Mouse (Mus musculus) adrenal gland, postnatal 0 days (tissue): Measurements from ENCODE around the gene Katnb1. TPM values are rescaled to one million over a fixed set of nuclear protein-coding genes. Genes with fewer than 3 reads are reported as not detected.

ENCODE experiments used
- polyA plus RNA-seq: library from polyadenylated mRNA; unstranded; fragments of >200 nt; fragmentation: Nextera tagmentation; extraction: Ambion mirVana; gene quantifications from 2 replicates; pipeline ENCODE4 v1.2.1, GENCODE M21; 2015

Katnb1 gene
- polyA plus RNA-seq = 13.4 and 14.0 TPM in 2 replicates

DNA sequence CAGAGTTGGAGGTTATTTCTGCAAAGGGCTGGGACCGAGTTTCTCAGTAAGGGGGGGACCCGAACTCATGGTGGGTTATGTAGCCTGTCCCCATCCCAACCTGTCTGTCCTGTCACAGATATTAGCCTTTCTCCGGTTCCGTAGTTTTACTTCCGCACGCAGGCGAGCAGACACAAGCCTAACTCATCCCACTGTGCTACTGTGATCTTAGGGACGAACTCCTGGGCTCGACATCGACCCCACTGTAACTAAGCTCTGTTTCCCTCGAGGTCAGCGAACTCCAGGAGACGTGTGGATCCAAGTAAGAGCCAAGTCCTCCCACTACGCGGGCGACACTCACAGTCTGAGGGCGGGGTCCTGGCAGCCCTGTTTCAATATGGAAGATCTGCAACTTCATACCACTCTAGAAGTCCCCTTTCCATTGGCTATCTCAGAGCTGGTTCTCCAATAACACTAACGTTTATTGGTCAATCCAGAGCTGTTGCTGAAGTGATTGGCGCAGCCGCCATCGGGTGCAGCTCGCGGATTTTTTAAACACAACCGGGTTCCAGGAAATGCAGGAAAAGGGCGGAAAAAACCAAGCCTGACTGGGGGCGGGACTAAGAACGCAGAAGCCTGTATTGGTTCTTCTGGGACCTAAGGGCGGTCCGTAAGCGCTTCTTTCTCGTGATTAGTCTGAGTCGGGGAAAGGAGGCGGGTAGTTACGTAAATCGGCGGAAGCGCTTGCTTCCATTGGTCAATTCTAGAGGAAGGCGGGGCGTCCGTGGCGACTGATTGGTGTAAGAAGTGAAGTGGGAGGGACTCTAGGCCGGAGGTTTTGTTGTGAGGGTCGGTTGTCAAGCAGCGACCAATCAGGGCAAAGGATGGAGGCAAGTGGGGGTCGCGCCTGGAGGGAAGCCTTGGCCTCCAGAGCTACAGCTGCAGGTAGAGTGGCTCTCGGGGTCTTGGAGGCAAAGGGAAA is at the start of gene Katnb1:
Gene Katnb1 (plus strand): TSS at position 806 of the 961 bp plus-strand sequence.

DNA sequence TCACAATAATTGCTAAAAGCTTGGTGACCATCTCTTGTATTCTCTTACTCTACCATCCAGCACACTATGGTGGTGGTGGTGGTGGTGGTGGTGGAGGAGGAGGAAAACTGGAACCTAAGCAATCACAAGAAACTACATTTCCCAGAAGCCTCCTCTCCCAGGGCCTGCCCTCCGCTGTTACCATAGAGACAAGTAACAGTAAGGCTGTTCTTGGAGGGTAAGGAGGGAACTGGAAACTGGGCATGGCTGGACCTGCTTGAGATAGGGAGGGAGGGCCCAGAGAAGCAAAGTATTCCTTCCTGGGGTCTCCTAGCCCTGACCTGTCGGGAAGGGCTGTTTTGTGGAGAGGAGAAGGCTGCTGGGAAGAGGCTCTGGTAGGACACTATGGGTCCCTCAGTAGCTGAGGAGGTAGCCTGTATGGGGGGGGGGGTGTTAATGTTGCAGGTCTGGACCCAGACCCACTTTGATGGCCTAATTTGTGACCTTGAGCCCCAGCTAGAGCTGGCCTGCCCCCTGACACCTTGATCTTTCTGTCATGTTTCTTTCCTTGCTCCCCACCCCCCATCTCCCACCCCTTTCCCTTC is 26.0 kb upstream of the Katnb1 start, which contains the start of gene Drc7:
Gene Drc7 (plus strand): TSS at position 177 of the 584 bp plus-strand sequence.

Other genes starting within 250 kb of the Katnb1 start
- gene Coq9, start 242.9 kb upstream of the Katnb1 start, polyA plus RNA-seq = 96.9 and 125 TPM in 2 replicates
- gene Ciapin1, start 242.8 kb upstream of the Katnb1 start, polyA plus RNA-seq = 78.5 and 86.3 TPM in 2 replicates
- gene Polr2c, start 223.7 kb upstream of the Katnb1 start, polyA plus RNA-seq = 88.1 and 91.8 TPM in 2 replicates
- gene Dok4, start 204.9 kb upstream of the Katnb1 start, polyA plus RNA-seq = 14.9 and 15.1 TPM in 2 replicates
- gene Ccdc102a, start 163.1 kb upstream of the Katnb1 start, polyA plus RNA-seq = 16.4 and 20.7 TPM in 2 replicates
- gene Adgrg5, start 157.5 kb upstream of the Katnb1 start, polyA plus RNA-seq = 0.08 and 0.16 TPM in 2 replicates
- gene Adgrg1, start 106.4 kb upstream of the Katnb1 start, polyA plus RNA-seq = 14.0 and 15.7 TPM in 2 replicates
- 2.0 and 6.2 TPM in 2 replicates for gene Adgrg3, start 63.5 kb upstream of the Katnb1 start, polyA plus RNA-seq
- not detected in 2 replicates for gene Drc7, start 26.1 kb upstream of the Katnb1 start, polyA plus RNA-seq
- gene Kifc3, start 121.6 kb downstream of the Katnb1 start, polyA plus RNA-seq = 34.6 and 61.9 TPM in 2 replicates
- gene Cngb1, start 225.4 kb downstream of the Katnb1 start, polyA plus RNA-seq = 2.6 and 5.9 TPM in 2 replicates
- 0.14 and 0.22 TPM in 2 replicates for gene Tepp, start 229.4 kb downstream of the Katnb1 start, polyA plus RNA-seq